Mouse (Mus musculus) urinary bladder, postnatal 36 days (tissue): ENCODE data around the gene Frmd4a.

ENCODE experiments used
- DNase-seq, 2 experiments: peaks; one replicate each; pipeline ENCODE4 v3.0.0; 2022; ENCODE audit warnings: low spot score in 2 of 2, mixed read lengths in 1 of 2

The Frmd4a gene

DNA sequence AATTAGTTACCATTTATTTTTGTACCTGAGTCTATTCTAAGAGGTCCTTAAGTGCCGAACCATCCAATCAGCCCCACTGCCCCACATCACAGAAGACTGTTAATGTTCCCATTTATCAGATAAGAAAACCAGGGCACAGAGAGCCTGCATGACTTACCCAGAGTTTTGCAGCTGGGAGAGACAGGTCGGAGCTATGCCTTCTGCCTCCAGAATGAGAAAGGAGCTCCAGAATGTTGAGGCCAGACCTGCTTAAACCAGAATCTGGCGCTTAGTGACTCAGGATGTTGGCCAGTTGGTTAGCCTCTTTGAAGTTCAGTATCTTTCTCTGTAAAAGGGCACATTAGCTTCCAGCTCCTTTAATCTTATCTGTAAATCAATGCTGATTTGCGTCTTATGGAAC is 422.4 kb downstream of the Frmd4a start:
- no peak for DNase-seq

GRCm38 (mm10) chr2:4441840-4442239 is 424.3 kb downstream of the Frmd4a start:
- no peak for DNase-seq

DNA sequence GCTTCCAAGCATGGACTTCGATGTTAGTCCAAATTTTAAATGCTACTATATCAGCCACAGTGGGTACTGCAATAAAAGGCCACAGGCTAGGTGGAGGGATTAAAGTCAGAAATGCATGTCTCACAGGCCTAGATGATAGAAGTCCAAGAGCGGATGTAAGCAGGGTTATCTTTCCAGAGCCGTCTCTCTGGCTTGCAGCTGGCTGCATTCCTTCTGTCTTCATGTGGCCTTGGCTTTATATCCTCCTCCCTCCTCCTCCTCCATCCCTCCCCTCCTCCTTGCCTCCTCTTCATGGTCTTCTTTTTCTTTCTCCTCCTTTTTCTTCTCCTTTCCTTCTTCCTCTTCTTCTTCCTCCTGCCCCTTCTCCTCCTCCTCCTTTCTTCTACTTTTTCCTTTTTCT is 427.2 kb downstream of the Frmd4a start:
- no peak for DNase-seq

DNA sequence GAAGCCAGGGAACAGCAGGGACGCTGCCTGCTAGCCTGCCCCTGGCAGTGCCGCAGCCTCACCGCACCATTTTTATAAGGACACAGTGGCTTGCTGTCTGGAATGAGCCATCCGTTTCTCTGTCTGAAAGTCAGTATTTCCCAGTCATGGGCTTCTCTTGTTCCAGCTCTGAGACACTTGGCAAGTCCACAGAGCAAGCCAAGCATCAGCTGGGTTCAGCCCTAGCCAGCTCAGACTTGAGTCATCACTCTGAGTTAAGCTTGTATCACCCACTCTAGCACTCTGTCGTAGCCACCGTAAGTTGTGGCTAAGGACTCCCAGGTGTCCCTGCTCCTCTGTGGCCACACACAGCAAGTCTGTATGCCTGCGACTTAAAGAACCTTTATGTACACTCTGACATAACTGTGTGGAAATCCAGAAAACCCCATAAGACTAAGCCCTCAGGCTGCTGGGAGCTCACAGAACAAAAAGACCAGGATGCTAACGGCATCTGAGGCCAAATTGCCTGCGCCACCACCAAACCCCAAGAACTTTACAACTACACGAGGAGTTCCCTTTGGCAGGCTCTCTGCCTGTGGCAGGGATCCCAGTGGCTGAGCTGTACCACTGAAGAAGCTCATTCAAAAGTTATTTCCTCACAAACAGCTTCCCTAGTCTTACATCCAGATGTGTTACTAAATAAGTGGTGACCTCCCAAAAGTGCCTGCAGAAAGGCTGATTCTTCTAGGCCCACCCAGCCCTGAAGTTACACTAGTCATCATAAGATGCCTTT is 428.3 kb downstream of the Frmd4a start:
- DNase-seq, result peak; percentile 20 to 65

DNA sequence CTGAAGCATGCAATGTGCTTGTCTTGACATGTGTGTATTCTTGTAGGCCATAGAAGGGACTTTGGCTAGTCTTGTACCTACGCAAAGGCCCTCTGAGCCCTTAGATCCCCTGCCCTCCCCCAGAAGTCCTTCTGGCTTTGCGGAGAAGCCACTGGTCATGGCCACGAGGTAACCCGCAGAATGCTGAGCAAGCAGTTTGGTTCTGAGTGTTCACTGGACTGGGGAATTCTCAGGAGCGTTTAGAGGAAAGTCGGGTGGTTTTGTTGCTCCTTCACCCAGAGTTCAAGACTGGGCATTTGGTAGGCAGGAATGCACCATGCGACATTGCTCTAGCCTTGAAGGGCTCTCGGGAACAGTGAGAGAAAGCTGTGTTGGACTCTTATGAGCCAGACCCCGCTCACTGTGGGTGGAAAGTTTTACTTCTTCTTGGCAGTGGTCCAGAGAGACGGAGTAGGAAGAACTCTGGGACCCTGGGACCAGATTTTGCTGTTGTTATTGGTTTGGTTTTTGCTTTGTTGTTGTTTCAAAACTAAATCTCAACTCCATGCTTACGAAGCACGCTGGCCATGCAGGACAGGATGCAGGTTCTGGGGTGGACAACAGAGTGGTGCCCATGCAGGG is 432.5 kb downstream of the Frmd4a start:
- no peak for DNase-seq

GRCm38 (mm10) chr2:4452590-4453400 is 435.3 kb downstream of the Frmd4a start:
- no peak for DNase-seq

DNA sequence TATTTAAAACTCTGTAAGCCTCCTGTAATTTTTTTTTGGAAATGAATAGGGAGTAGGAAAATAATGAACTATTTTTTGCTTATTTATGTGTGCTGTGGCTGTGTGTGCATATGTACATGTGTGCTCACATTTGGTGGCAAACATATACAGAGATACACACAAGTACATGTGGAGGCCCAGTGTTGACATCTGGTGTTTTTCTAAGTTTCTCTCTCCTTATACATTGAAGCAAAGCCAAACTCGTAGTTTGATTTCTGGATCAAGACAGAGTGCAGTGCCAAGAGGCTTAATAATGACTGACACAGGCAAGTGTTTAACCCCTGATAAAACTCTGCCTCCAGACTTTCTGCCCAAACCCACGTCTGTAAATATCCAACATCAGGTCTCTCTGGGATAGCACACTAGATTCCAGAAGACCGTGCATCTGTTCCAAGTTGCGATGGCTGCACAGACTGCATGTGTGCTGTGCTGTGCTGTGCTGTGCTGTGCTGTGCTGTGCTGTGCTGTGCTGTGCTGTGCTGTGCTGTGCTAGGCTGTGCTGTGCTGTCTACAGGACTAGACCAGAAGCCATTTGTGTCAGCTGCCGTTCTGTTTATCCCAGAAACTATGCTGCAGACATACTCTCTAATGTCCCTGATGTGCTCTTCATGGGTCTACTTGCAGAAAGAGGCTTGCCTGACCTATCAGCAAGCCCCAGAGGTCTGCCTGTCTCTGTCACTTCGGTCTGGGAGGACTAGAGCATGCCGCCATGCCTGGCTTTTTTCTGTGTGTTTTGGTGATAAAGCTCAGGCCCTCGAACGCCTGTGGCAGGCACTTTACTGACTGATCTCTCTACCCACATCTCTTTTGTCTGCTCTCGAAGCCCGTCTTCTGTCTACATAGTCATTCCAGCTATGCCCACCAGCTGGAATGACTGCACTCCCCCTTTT is 437.8 kb downstream of the Frmd4a start:
- DNase-seq, result no peak

DNA sequence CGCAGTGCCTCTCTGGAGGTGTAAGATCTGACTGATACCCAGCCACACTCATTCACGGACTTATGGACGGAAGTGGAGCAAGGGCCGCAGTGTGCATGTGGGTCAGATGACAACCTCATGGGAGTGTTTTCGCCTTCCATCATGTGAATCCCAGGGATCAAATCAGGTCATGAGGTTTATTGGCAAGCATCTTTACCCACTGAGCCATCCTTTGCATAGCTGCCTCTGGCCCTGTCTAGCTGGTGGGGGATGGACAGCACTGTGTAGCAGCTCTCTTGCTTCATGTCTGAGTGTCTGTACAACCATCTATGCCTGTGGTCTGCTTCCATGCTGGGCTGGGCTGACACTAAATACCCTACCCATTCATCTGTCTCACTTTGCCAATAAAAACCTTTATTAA is 443.4 kb downstream of the Frmd4a start:
- no peak for DNase-seq

GRCm38 (mm10) chr2:4461514-4461913 is 444.0 kb downstream of the Frmd4a start:
- no peak for DNase-seq

- DNase-seq, result no peak
Observed at GRCm38 (mm10) chr2:4462480-4462879, 445.0 kb downstream of the Frmd4a start.

- DNase-seq, result no peak
Observed at GRCm38 (mm10) chr2:4466084-4466483, 448.6 kb downstream of the Frmd4a start.

DNA sequence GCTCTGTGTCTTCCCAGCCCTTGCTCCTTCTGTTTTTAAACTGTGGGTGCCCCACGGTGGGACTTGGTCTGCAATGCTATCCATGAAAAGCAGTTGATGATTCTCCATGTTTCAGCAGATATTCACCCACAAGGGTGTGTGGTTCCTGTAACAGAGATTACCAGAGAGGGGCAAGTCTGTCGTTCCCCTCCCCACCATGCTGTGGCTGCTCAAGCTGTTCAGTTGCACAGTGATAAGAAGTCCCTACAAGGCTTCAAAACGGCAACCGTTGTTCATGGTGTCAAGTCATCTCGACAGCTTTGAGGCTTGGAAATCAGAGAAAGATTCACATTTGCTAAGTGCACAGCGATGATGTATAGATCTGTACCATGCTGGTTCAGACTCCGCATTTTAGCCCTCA is 449.8 kb downstream of the Frmd4a start:
- DNase-seq, result no peak

DNA sequence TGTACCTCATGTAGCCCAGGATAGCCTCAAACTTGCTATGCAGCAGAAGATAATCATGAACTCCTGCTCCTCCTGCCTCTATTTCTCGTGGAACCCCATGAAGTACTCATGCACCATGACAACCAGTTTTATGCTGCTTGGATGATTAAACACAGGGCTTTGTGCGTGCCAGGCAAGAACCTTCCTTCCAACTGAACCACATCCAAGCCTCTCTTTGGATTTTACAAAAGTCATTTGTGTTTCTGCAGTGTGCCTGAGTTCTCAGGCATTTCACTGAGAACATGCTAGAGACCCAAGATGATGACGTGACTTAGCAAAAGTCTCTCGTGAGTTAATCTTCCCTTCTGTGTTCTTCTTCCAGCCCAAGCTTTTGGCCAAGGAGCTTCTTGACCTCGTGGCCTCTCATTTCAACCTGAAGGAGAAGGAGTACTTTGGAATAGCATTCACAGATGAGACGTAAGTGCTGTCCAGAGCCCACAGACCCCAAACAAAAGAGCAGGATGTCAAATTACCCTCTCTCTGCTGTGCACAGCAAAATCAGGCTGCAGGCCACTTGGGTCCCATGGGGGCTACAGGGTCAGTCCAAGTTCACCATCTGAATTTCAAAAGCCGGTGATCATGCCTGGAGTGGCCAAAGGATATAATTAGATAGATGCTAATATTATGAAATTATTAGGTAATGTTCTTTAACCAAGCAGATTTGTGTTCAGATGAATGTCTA is 455.4 kb downstream of the Frmd4a start:
- DNase-seq, result peak in 1 of 2 experiments; percentile 25

- no peak for DNase-seq
Observed at GRCm38 (mm10) chr2:4473866-4474538, 456.5 kb downstream of the Frmd4a start.

- no peak for DNase-seq
Observed at GRCm38 (mm10) chr2:4474539-4474937, 457.0 kb downstream of the Frmd4a start.

GRCm38 (mm10) chr2:4475991-4476390 is 458.5 kb downstream of the Frmd4a start:
- DNase-seq, result no peak

GRCm38 (mm10) chr2:4476608-4477007 is 459.1 kb downstream of the Frmd4a start:
- no peak for DNase-seq

GRCm38 (mm10) chr2:4477311-4477710 is 459.8 kb downstream of the Frmd4a start:
- no peak for DNase-seq

DNA sequence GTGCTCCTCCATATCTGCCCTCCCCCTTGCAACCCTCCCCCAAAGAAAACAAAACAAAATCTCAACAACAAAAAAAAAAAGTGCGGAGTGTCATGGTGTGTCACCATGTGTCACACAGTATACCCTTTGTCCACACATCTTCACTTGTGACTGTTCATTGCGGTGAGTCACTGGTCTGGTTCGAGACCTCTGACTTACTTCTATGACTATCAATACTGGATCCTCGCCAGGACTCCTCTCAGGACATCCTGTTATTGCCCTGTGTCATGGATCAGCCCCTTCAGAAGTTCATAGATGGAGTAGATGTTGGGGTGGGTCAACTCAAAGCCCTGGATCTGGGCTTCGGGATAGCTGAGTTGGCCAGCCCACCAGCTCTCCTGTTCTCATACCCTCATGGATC is 462.7 kb downstream of the Frmd4a start:
- DNase-seq, result no peak

DNA sequence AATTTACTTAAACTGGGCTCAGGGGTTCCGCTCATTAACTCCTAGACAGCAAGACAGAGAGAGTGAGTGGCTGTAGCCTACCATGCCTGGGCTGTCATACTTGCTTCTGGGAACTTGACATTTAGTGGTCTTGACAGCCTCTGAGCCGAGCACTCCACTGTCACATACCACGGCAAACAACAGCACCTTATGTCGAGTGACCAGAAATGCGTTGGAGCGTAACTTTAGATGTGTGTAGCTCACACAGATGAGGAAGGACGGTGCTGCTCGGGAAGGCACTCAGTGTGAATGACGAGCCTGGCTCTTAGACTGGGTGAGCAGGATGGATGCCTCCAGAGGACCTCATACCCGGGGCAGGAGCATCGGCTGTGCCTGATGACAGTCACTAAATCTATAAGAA is 463.6 kb downstream of the Frmd4a start:
- no peak for DNase-seq
